ENCODE assay signal across 25 mouse cellular contexts in genomic region chr5:111796889-111797288, GRCm38 (mm10).
DNase-seq lines count a peak whose midpoint lies in the region; ATAC-seq lines count a peak whose summit lies in the region.
"Had no signal": no experiment of that assay in that cellular context is flagged by ENCODE, and none has a peak within 500 bp of the region (broad histone marks: within the 10 kb centered on the region; RNA-seq: fewer than 3 reads in every experiment).

No protein-coding gene starts in this region.

- DNase-seq in forebrain, embryonic 10.5 days (ENCODE audit: extremely low spot score, low spot score), result no peak
- DNase-seq in forebrain, embryonic 11.5 days (ENCODE audit: low spot score), result no peak
- no peak for DNase-seq in limb, embryonic 10.5 days (ENCODE audit: low spot score)
- no peak for DNase-seq in embryonic facial prominence, embryonic 10.5 days (ENCODE audit: low spot score)
- no peak for DNase-seq in adrenal gland, adult 2 months
- no peak for DNase-seq in lung, postnatal 10 days
- DNase-seq: adrenal gland, postnatal 10 days; adrenal gland, postnatal 36 days; cerebellum, adult 18-20 months; cerebellum, adult 9-10 months; cerebellum, postnatal 25 days; embryo, embryonic 11 days; gastrocnemius, postnatal 10 days; heart, postnatal 10 days; heart, postnatal 36 days had no signal

- no peaks in the 10 kb centered on the region for H3K9me3 ChIP-seq in forebrain, embryonic 10.5 days
- no peaks in the 10 kb centered on the region for H3K9me3 ChIP-seq in forebrain, embryonic 11.5 days (ENCODE audit: control insufficient read depth, low read length)
- H3K9me3 ChIP-seq in limb, embryonic 13.5 days, result no peaks in the 10 kb centered on the region
- H3K9me3 ChIP-seq in limb, embryonic 10.5 days (replicated peaks), result no peaks in the 10 kb centered on the region
- H3K9me3 ChIP-seq in embryonic facial prominence, embryonic 10.5 days, result no peaks in the 10 kb centered on the region
- H3K9me3 ChIP-seq: forebrain, embryonic 12.5 days; forebrain, embryonic 15.5 days; heart, embryonic 12.5 days; heart, embryonic 15.5 days; hindbrain, embryonic 15.5 days had no signal

- H3K36me3 ChIP-seq in forebrain, embryonic 10.5 days (replicated peaks), result no peaks in the 10 kb centered on the region
- H3K36me3 ChIP-seq in forebrain, embryonic 11.5 days (ENCODE audit: control insufficient read depth, insufficient read depth, low read length), result no peaks in the 10 kb centered on the region
- H3K36me3 ChIP-seq in limb, embryonic 13.5 days, result no peaks in the 10 kb centered on the region
- no peaks in the 10 kb centered on the region for H3K36me3 ChIP-seq in limb, embryonic 10.5 days
- no peaks in the 10 kb centered on the region for H3K36me3 ChIP-seq in embryonic facial prominence, embryonic 10.5 days (replicated peaks)
- H3K36me3 ChIP-seq: forebrain, embryonic 12.5 days; forebrain, embryonic 15.5 days; heart, embryonic 12.5 days; heart, embryonic 15.5 days; hindbrain, embryonic 15.5 days had no signal

- no peak overlapping the region for H3K9ac ChIP-seq in forebrain, embryonic 11.5 days (ENCODE audit: low read length)
- H3K9ac ChIP-seq in limb, embryonic 13.5 days, result 0 out of 2 replicates have a peak overlapping the region, but pooled peaks have one; percentile 13
- H3K9ac ChIP-seq: forebrain, embryonic 12.5 days; forebrain, embryonic 15.5 days; heart, embryonic 12.5 days; heart, embryonic 15.5 days; hindbrain, embryonic 15.5 days had no signal

- no peak overlapping the region for H3K4me2 ChIP-seq in forebrain, embryonic 11.5 days (ENCODE audit: low read depth, low read length, severe bottlenecking)
- no peak overlapping the region for H3K4me2 ChIP-seq in limb, embryonic 13.5 days (replicated peaks)
- H3K4me2 ChIP-seq: forebrain, embryonic 12.5 days; forebrain, embryonic 15.5 days; heart, embryonic 12.5 days; heart, embryonic 15.5 days; hindbrain, embryonic 15.5 days had no signal

- ATAC-seq in forebrain, embryonic 11.5 days (replicated peaks; ENCODE audit: low FRiP score), result no peak
- ATAC-seq in limb, embryonic 13.5 days (ENCODE audit: low FRiP score, low read depth), result no peak
- peak; percentile 59 for ATAC-seq in megakaryocyte progenitor cell, adult 5-6 weeks (replicated peaks; ENCODE audit: poor library complexity)
- ATAC-seq: activated CD4-positive, CD25-positive, alpha-beta regulatory T cell, adult 4 months; CD4-positive, CD25-positive, alpha-beta regulatory T cell, adult 4 months; forebrain, embryonic 15.5 days; intestine, postnatal 0 days had no signal

- H3K27me3 ChIP-seq in forebrain, embryonic 10.5 days (ENCODE audit: poor library complexity, severe bottlenecking), result peaks cover 18% of the 10 kb centered on the region; the same call in 1 of the 2 replicates
- no peaks in the 10 kb centered on the region for H3K27me3 ChIP-seq in forebrain, embryonic 11.5 days (ENCODE audit: control insufficient read depth, insufficient read depth, low read length)
- 0 out of 2 replicates have a peak, but pooled peaks cover 4% of the 10 kb centered on the region for H3K27me3 ChIP-seq in limb, embryonic 13.5 days
- H3K27me3 ChIP-seq in limb, embryonic 10.5 days (ENCODE audit: low read depth, poor library complexity, severe bottlenecking), result peaks cover 75% of the 10 kb centered on the region
- no peaks in the 10 kb centered on the region; the same call in 1 of the 2 replicates for H3K27me3 ChIP-seq in embryonic facial prominence, embryonic 10.5 days (replicated peaks; ENCODE audit: low read depth, poor library complexity, severe bottlenecking)
- H3K27me3 ChIP-seq: forebrain, embryonic 15.5 days; heart, embryonic 15.5 days; hindbrain, embryonic 15.5 days had no signal

- 0 out of 2 replicates have a peak overlapping the region, but pooled peaks have one; percentile 3 for H3K27ac ChIP-seq in forebrain, embryonic 10.5 days
- no peak overlapping the region for H3K27ac ChIP-seq in forebrain, embryonic 11.5 days (ENCODE audit: low read depth, low read length)
- H3K27ac ChIP-seq in limb, embryonic 13.5 days, result no peak overlapping the region
- H3K27ac ChIP-seq in limb, embryonic 10.5 days, result no peak overlapping the region
- H3K27ac ChIP-seq in embryonic facial prominence, embryonic 10.5 days (replicated peaks), result 0 out of 2 replicates have a peak overlapping the region, but pooled peaks have one; percentile 5
- H3K27ac ChIP-seq: forebrain, embryonic 12.5 days; forebrain, embryonic 15.5 days; heart, embryonic 15.5 days; hindbrain, embryonic 15.5 days had no signal

- H3K4me3 ChIP-seq in forebrain, embryonic 10.5 days, result no peak overlapping the region
- H3K4me3 ChIP-seq in forebrain, embryonic 11.5 days (ENCODE audit: low read depth, low read length), result no peak overlapping the region
- no peak overlapping the region for H3K4me3 ChIP-seq in limb, embryonic 13.5 days
- no peak overlapping the region for H3K4me3 ChIP-seq in limb, embryonic 10.5 days
- no peak overlapping the region for H3K4me3 ChIP-seq in embryonic facial prominence, embryonic 10.5 days
- H3K4me3 ChIP-seq: forebrain, embryonic 12.5 days; forebrain, embryonic 15.5 days; heart, embryonic 12.5 days; heart, embryonic 15.5 days; hindbrain, embryonic 15.5 days had no signal

- WGBS in forebrain, embryonic 10.5 days, result 77% methylated on average over 5 of the region's 5 CpGs
- WGBS in forebrain, embryonic 11.5 days, result 76% methylated on average over 5 of the region's 5 CpGs
- 72% methylated on average over 5 of the region's 5 CpGs for WGBS in limb, embryonic 13.5 days
- WGBS in limb, embryonic 10.5 days, result 81% methylated on average over 5 of the region's 5 CpGs
- WGBS in embryonic facial prominence, embryonic 10.5 days, result 78% methylated on average over 5 of the region's 5 CpGs

- H3K4me1 ChIP-seq in forebrain, embryonic 10.5 days, result peaks cover 41% of the 10 kb centered on the region
- H3K4me1 ChIP-seq in forebrain, embryonic 11.5 days (replicated peaks; ENCODE audit: control insufficient read depth, insufficient read depth, low read length), result no peaks in the 10 kb centered on the region; the same call in 1 of the 2 replicates
- peaks cover 51% of the 10 kb centered on the region for H3K4me1 ChIP-seq in limb, embryonic 13.5 days
- H3K4me1 ChIP-seq in limb, embryonic 10.5 days, result peaks cover 47% of the 10 kb centered on the region
- peaks cover 61% of the 10 kb centered on the region for H3K4me1 ChIP-seq in embryonic facial prominence, embryonic 10.5 days
- H3K4me1 ChIP-seq: forebrain, embryonic 15.5 days had no signal

Comparison
In these comparisons a context has a peak if more than half of its experiments do, and no peak if none do; other contexts are left out.
1. H3K27ac ChIP-seq: peak in forebrain, embryonic 10.5 days (single experiment) and embryonic facial prominence, embryonic 10.5 days (single experiment); none in forebrain, embryonic 11.5 days (single experiment), limb, embryonic 13.5 days (single experiment) and limb, embryonic 10.5 days (single experiment).